Mouse (Mus musculus): ENCODE results near the gene Jmjd1c. TPM values are rescaled to one million over a fixed set of nuclear protein-coding genes. Genes with fewer than 3 reads are reported as not detected.

Gene Jmjd1c
- polyA plus RNA-seq, 2 experiments from 2014 or later, result 35.2 to 44.7 TPM

DNA sequence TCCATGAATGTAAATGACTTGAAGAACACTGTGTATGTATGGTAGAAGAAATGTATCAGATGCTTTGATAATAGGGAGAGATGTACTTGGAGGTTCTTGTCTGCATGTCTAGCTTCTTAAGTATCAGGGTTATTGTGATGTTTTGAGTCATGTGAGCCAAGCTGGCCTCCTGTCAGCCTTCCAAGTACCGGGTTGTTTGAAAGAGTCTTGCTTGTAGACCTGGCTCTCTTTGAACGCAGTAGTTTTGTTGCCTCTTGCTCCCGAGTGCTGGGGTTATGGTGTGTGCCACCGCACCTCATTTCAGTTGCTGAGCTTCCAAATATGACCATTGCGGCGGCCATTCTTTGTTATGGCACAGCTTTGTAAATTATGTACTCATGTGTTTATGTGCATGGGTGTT is 154.9 kb downstream of the Jmjd1c start:
- no peak for ATAC-seq

DNA sequence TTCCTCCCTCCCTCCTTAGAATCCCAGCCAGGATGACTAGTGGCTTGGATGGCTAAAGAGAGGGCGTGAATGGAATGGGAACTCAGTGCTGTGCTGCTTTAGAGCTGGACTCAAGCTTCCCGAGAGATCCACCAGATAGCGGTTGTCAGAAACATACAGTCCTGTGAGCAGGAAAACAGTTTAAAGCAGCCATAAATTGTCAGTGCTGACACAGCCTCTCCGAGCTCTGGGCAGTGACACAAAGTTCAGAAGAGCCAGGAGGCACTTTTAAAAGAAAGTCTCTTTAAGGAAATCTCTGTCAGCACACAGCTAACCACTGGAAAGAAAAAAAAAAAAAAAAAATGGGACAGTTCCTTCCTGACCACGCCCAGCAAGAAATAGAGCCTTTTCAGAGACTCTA is 156.4 kb downstream of the Jmjd1c start:
- no peak for ATAC-seq

DNA sequence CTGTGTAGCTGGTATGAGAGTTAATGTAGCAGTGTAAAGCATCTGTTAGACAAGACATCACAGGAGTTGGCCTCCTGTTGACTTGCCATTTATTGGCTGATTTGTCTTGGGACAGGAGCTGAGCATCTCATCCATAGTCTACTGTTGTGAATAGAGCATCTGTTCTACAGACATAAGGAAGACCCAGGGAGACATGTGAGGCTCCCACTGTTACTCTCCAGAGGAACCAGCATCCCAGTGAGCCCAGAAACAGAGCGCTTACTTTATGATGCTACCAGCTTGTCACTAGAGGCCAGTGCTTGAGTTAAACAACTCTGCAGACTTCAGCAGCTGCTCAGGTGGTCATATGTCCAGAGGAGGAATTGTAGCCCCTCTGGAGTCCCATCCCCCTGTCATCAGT is 157.2 kb downstream of the Jmjd1c start:
- ATAC-seq, result no peak

DNA sequence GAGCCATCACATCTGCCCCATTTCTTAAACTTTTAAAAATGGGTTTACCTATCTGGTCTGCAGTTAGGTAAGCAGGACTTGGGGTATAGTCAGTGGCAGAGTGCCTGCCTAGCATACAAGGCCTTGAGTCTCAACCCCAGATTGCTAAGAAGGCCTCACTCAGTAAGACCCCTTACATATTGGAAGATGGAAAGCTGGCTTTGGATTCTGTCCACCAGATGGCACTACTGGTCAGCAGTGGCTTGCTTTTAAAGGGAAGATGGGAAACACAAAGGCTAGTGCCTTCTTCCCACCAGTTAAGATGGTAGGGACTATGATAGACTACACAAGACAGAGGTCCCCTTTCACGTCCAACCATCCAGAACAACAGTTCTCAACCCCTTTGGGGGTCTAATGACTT is 168.9 kb downstream of the Jmjd1c start:
- ATAC-seq, result no peak

DNA sequence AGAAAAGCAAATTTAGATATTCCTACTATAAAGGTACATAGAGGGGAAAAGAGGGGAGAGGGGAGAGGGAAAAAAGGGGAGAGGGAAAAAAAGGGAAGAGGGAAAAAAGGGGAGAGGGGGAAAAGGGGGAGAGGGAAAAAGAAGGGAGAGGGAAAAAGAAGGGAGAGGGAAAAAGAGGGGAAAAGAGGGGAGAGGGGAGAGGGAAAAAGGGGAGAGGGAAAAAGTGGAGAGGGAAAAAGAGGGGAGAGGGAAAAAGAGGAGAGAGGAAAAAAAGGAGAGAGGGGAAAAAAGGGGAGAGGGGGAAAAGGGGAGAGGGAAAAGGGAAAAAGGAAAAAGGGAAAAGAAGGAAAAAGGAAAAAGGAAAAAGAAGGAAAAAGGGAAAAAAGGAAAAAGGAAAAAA is 180.0 kb downstream of the Jmjd1c start:
- ATAC-seq, result no peak

DNA sequence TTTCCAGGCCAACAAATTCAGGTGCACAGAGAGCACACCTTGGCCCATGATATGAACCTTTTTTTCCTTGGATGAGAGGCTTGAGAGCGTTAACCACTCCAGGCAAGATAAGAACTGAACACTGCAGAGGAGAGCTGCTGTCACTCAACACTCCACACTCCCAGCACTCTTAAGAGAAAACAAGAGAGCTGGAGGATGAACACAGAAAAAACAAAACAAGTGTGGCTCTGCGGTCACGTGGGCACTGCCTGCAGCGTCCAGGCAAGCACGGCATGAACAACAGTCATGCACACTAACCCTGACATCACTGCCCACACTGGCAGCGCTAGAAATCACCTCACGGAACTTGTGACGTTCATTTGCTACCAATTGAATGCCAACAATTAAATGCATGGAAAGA is 185.9 kb downstream of the Jmjd1c start:
- ATAC-seq, result no peak

DNA sequence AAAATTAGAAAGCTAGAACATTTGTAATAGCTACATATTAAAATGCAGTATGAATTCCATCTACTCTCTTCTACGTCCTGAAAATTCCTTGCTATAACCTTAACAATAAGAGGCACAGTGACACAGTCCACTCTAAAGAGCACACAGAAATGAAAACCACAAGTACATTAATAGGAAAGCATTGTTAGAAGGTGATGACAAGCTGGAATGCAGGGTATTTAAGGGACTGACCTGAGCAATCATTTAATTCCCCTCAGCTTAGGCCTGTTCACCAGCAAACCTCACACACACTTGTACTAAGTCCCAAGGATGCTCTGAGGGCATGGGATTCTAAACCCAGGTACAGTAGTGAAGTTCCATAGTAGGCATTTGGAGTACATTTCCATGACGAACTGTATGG is 186.6 kb downstream of the Jmjd1c start:
- ATAC-seq, result no peak

DNA sequence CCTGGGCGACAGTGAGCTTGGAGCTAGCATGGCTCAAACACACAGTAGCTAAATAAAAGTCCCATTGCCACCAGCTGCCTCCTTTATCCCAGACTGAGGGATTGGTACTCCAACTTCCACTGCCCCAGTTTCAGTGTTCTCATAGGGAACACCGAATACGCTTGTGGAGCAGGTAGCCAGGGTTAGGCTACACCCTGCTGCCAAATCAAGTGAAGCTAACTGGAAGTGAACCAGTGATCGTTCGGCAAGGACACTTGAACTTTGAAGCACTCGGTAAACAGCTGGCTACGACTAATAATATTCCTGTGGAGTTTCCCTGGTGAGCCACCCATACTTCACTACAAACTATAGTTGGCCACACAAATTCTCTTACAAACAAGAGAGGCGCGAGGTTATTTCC is 187.6 kb downstream of the Jmjd1c start:
- ATAC-seq, result no peak

DNA sequence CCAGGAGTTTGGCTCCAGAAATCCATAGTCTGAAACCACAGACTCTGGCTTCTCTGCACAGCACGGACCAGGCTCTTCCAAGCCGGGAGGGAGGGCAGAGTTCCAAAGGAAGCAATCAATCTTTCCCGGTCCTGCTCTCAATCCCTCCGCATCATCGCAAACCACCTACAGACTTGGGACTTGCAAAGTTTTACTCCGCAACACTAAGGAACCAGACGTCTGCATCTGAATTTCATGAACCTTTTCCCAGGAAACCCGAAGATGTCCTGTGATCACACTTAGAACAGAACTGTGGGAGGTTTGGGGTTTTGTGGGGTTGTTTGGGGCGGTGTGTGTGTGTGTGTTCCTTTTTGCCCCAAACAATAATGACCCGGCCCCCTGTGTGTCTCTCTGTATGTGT is 188.4 kb downstream of the Jmjd1c start:
- no peak for ATAC-seq

DNA sequence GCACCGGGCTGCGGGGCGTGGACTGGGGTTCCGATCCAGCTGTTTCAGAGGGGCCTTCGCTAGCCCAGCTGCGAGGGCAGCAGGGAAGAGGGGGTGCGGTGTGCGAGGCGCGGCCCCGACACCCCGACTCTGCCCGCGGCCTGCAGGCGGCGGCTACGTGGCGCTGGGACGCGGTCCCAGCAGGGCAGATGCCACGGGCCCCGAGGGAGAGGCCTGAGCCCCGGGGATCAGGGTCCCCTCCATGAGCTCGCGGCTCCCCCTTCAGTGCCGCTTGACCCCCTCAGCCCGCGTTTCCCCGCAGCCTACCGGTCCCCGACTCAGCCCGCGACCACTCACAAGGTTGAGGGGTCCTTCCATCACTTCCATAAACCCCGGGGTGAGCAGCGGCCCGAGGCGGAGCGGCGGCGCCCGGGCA is 188.8 kb downstream of the Jmjd1c start:
- peak; percentile 48 for ATAC-seq

DNA sequence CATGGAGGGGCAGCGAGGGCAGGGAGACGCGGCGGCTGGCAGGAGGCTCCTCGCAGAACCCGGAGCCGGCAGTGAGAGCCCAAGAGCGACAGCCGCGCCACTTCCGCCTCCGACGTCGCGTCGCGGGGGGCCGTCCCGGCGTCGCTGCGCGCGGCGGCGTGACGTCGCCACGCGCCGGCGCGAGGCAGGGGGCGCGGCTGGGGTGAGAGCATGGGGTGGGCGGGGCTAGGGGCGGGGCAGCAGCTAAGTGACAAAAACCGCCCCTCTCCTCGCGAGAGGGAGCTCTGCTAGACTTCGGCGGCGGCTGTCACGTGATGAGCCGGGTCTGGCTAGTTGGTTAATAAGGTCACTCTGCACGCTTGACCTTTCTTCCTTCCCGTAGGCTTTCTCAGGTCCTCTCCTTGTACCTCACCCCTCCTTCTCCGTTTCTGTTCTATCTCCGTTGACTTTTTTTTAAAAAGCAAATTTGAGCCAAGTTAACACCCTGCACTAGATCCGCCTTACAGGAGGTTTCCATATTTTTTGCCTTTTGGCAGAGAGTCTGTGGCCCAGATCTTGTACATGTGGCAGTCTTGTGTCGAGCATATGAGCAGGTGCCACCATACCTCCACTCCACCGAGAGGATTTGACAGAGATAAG is 189.4 kb downstream of the Jmjd1c start, which contains the start of gene Nrbf2:
Nrbf2 (minus strand) TSS at position 130 of the 639 bp plus-strand sequence.
- peak; percentile 90 for ATAC-seq

DNA sequence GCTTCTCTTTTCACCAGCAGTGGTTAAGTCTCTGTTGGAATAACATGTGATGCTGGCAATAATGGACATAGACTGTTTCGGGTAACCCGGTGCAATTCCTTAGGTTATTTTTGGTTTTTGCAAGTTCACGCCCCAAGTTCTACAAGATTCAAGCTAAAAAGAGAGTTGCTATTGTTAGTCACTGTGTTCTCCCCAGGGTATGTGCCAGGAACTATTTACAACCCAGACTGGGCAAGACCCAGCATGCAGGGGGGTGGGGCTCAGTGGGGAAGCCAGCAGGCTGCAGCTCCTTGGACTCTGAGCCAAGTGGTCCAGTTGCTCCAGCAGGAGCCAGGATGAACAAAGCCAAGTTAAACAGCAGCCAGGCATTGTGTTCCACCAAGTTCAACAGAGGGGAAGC is 192.0 kb downstream of the Jmjd1c start:
- ATAC-seq, result no peak

DNA sequence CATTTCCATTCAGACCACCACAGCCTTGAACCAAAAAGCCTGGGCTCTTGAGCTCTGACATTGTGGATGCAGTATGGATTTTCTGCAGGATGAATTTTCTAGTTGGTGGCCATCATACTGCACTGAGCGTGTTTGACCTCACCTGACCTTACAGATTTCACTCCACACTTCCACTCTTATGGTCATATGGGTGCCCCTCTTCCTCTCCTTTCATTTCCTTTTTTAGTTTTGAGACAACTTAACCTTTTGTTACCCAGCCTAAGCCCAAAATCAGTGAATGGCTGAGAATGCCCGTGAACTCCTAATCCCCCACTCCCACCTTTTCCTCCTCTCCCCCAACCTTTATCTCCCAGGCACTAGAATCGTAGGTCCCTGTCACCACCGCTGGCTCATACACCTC is 194.7 kb downstream of the Jmjd1c start:
- no peak for ATAC-seq

DNA sequence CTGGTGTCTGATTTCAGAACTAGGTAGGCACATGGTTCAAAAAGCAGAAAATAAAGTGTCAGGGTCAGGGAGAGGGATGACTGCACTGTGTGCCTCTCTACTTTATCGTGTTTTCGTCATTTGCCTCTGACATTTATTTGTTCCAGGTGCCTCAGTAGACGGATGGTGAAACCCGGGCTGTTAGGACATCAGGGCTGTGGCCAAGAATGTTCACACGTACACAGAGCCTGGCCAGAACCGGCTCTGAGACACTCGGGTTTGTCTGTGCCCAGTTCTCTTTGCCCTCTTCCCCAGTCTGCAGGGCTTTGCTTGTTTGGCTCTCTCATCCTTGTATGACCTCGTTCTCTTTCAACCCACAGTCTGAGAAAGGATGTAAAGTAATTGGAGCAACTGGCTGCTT is 195.2 kb downstream of the Jmjd1c start:
- ATAC-seq, result no peak

DNA sequence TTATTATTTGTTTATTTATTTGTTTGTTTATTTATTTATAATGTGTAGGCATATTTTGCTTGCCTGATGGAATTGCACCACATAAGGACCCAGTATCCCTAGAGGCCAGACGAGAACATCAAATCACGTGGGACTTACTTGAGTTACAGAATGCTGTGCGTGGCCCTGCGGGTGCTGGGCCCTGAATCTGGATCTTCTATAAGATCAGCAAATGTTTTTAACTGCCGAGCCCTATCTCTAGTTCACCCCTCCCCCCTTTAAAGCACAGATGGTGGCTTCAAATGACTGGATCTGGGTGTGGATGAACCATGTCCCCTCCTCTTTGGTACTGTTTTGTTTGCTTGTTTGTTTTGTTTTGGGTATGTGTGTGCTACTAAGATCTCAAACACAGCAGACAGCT is 199.4 kb downstream of the Jmjd1c start:
- no peak for ATAC-seq

DNA sequence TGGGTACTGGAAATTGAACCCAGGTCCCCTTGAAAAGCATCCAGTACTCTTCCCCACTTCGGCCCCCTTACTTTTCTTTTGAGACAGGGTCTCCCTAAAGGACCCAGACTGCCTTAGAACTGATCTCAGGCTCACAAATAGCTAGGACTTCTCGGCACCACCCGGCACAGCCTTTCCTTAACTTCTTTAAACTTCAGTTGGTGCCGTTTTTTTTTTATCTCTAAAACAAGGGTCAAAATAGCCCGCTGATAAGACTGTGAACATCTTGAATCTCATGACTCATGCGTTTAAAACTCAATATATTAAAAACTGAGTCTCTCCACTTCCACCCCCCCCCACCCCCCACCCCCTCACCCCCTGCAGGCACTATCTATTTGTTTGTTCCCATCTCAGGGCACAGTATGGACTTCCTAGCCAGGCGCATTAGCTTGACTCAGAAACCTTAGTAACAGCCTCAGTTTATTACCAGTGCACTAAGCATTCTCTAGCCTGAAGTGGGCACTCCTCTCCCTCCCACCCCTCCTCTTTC is 200.1 kb downstream of the Jmjd1c start:
- no peak for ATAC-seq

DNA sequence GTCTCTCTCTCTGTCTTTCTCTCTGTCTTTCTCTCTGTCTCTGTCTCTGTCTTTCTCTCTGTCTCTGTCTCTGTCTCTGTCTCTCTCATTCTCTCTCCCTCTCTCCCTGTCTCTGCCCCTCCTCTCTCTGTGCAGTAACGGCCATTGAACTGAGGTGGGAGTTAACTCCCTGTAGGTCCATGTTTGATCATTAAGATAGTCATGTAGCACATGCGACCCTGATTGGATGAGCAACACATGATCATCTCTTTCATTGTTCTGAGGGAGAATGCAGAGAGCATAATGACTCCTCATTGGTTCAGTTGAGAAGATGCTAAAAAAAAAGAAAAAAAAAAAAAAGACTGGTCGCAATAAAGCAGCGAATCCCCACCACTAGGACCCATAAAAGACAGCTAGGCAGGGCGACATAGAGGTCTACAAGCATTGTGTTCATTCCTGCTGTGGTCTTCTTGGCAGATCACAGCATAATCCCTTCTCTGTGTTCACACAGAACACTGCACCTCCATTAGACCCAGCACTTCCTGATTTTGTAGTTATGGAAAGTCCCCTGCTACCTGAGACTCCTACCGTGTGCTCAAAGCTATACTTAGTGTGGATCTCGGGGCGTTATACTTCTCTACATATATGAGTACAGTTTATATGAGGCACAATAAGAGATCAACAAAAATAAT is 200.7 kb downstream of the Jmjd1c start:
- ATAC-seq, result peak; percentile 40

DNA sequence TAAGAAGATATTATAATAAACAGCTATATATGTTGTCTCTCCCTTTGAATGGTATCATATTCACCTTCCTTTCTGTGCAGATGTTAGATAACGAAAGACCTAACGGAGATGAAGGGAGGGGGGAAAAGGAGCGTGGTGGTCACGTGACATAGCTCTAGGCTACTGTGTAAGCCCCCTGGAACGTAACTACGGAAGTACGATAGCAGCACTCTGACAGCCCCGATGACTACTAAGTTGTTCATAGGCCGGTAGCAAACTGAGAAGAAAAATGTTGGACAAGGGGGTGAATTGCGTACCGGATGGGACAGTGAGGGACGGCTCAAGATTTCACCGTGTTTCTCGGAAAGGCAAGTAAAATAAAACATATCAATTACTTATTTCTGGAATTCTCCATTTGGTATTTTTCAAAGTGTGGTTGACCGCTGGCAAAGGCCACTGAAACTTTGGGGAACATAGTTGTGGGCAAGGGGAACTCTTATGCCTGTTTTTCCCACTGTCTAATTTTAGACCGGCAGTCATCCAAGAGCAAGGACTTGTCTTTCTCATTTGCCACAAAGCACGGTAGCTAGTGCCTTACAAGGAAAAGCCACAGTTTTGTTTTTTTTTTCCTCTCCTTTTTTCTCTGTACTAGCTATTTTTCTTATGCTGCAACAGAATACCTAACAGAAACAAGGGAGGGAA is 201.4 kb downstream of the Jmjd1c start:
- peak; percentile 19 for ATAC-seq

DNA sequence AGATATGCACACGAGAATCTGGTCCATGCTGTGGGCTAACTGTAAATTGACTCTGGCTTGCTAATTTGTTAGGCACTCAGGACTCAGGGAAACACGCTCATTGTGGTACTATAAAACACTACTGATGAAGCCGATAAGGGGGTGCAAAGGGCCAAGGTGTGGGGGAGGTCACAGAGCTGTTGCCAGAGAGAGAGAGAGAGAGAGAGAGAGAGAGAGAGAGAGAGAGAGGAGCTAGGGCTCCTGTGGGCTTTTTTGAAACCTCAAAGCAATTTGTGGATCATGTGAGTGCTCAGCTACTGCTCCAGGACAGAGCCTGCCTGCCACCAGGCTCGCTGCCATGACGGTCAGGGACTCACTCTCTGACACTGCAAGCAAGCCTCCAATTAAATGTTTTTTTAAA is 202.9 kb downstream of the Jmjd1c start:
- ATAC-seq, result no peak

DNA sequence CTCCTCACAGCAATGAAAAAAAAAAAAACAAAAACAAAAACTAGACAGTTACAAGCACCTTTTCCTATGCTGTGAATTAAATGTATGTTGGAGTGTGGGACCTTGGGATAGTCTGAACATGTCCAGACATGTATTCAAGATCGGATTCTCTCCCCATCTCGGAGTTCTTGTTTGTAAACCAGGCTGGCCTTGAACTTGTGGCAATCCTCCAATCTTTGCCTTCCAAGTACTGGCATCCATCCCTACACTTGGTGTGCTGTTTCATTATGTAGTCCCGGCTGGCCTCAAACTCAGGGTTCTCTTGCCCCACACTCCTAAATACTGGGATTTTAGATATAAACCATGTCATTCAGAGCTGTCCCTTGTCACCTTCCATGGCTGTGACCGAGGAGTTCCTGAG is 203.4 kb downstream of the Jmjd1c start:
- no peak for ATAC-seq

DNA sequence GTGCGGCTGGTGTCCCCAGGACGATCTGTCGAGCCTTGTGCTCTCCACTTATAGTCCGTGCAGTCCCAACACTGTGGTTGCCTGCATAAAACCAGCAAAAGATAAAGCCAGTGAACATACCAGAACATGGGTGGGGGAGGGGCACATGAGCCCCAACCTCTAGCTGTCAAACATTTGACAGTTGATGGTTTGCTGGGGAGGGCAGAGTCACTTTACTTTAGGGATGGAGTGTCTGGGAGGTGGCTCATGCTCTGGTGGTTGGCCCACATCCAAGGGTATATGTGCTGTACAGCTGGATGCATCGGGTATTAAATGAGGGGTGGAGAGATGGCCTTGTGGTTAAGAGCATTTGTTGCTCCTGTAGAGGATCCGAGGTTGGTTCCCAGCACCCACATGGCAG is 205.1 kb downstream of the Jmjd1c start:
- no peak for ATAC-seq

DNA sequence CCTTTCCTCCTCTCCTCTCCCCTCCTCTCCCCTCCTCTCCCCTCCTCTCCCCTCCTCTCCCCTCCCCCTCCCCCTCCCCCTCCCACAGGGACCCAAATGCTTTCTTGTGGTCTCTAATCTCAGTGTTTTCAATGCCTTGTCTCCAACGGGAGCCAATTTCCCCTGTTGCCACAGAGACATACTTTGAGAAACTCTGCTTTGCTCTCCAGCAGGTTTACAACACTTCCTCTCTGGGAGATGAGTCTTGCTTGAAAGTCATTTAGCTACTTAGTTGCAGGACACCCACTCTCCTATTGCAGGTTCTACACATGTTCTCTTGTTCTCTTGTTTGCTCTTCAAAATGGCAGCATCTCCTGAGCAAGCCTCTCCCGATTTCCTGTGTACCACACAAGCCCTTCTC is 206.4 kb downstream of the Jmjd1c start:
- no peak for ATAC-seq

Data from activated CD4-positive, CD25-positive, alpha-beta regulatory T cell, adult 4 months (primary cell).